Mouse (Mus musculus) spleen, postnatal 4 days (tissue): ENCODE measurements around the gene Manf.

Experiments
- DNase-seq, 2 experiments: peaks; one replicate each; pipeline ENCODE4 v3.0.0; 2022; ENCODE audit warnings: low spot score in 2 of 2

Manf gene

GRCm38 (mm10) chr9:106884996-106885900, 6.5 kb downstream of the Manf start:
- DNase-seq: peak in 1 of 2 experiments; percentile 69

- DNase-seq: peak in 1 of 2 experiments; percentile 68
Observed at GRCm38 (mm10) chr9:106884306-106884705, 7.5 kb downstream of the Manf start.

- no peak for DNase-seq
Observed at GRCm38 (mm10) chr9:106883085-106883484, 8.7 kb downstream of the Manf start.

- DNase-seq: no peak
Observed at GRCm38 (mm10) chr9:106882176-106882575, 9.6 kb downstream of the Manf start.

GRCm38 (mm10) chr9:106881071-106881755, 10.6 kb downstream of the Manf start:
- DNase-seq: no peak

- no peak for DNase-seq
Observed at GRCm38 (mm10) chr9:106879471-106879870, 12.3 kb downstream of the Manf start.

- DNase-seq: no peak
Observed at GRCm38 (mm10) chr9:106876666-106877065, 15.1 kb downstream of the Manf start.

GRCm38 (mm10) chr9:106874216-106874615, 17.6 kb downstream of the Manf start:
- DNase-seq: no peak

GRCm38 (mm10) chr9:106858036-106858435, 33.7 kb downstream of the Manf start:
- DNase-seq: no peak

- no peak for DNase-seq
Observed at GRCm38 (mm10) chr9:106856664-106857063, 35.1 kb downstream of the Manf start.

GRCm38 (mm10) chr9:106842800-106843199, 49.0 kb downstream of the Manf start:
- no peak for DNase-seq

- DNase-seq: no peak
Observed at GRCm38 (mm10) chr9:106840569-106840968, 51.2 kb downstream of the Manf start.

- DNase-seq: peak; percentile 89 to 92
Observed at GRCm38 (mm10) chr9:106822381-106823104, 69.2 kb downstream of the Manf start.

- peak; percentile 91 to 92 for DNase-seq
Observed at GRCm38 (mm10) chr9:106821618-106822380, 70.0 kb downstream of the Manf start, which contains the start of gene Dcaf1. Dcaf1 (plus strand) TSS chr9:106821874.

- DNase-seq: no peak
Observed at GRCm38 (mm10) chr9:106821050-106821617, 70.6 kb downstream of the Manf start.

- no peak for DNase-seq
Observed at GRCm38 (mm10) chr9:106819201-106819600, 72.6 kb downstream of the Manf start.

- DNase-seq: no peak
Observed at GRCm38 (mm10) chr9:106818191-106818590, 73.6 kb downstream of the Manf start.

- no peak for DNase-seq
Observed at GRCm38 (mm10) chr9:106806503-106806902, 85.3 kb downstream of the Manf start.

GRCm38 (mm10) chr9:106790831-106791230, 100.9 kb downstream of the Manf start:
- no peak for DNase-seq

- DNase-seq: no peak
Observed at GRCm38 (mm10) chr9:106789363-106789762, 102.4 kb downstream of the Manf start.

- DNase-seq: peak; percentile 85 to 95
Observed at GRCm38 (mm10) chr9:106788812-106789321, 102.9 kb downstream of the Manf start, which contains the start of gene Rad54l2. Rad54l2 (minus strand) TSS chr9:106789194.
